Mouse (Mus musculus) liver, embryonic 14.5 days (tissue): ENCODE results near the gene Fut8.

Source experiments
- CTCF ChIP-seq: IDR thresholded peaks from 2 replicates; pipeline ENCODE4 v1.5.1; 2016; ENCODE audit warnings: antibody characterized with exemption, low read depth, control low read depth
- EP300 ChIP-seq: IDR thresholded peaks from 2 replicates; pipeline ENCODE4 v1.6.1; 2016; ENCODE audit warnings: antibody characterized with exemption, low read depth

- TF ChIP-seq EP300 (no peak), CTCF (no peak)
These were observed 278.9 kb downstream of the Fut8 start for GRCm38 (mm10) chr12:77516805-77517204.
